Mouse (Mus musculus) CH12.LX (cell line): ENCODE measurements around the gene Arhgef17. TPM values are rescaled to one million over a fixed set of nuclear protein-coding genes. Genes with fewer than 3 reads are reported as not detected.

Source experiments
- DNase-seq: peaks from one replicate; pipeline ENCODE4 v3.0.0-alpha.2; 2013; ENCODE audit errors: extremely low read depth
- H3K27ac ChIP-seq: 2 replicates; pipeline ENCODE4 v1.5.1; 2012; ENCODE audit warnings: low read depth, mild to moderate bottlenecking, control low read depth, moderate library complexity; ENCODE audit not compliant: insufficient read depth
- H3K27me3 ChIP-seq: replicated peaks from 2 replicates; pipeline ENCODE3; 2012; ENCODE audit warnings: inconsistent platforms
- H3K36me3 ChIP-seq, 2 experiments: replicated peaks in 1 of 2; 2 replicates each; pipeline versions ENCODE3 to v1.6.1; 2012; ENCODE audit warnings: inconsistent platforms in 1 of 2, low read length in 1 of 2, mild to moderate bottlenecking in 1 of 2, mixed read lengths in 1 of 2, moderate library complexity in 1 of 2; ENCODE audit not compliant: control insufficient read depth in 1 of 2, insufficient read depth in 1 of 2
- H3K4me1 ChIP-seq, 2 experiments: 2 replicates each; pipeline ENCODE4 v1.6.1; 2012; ENCODE audit warnings: inconsistent platforms in 1 of 2, moderate library complexity in 1 of 2; ENCODE audit not compliant: insufficient read depth in 2 of 2, control insufficient read depth in 1 of 2
- H3K4me2 ChIP-seq: 2 replicates; pipeline ENCODE4 v1.6.1; 2012; ENCODE audit warnings: low read depth, mild to moderate bottlenecking, control low read depth; ENCODE audit not compliant: poor library complexity, insufficient read depth, severe bottlenecking
- H3K4me3 ChIP-seq, 3 experiments: fragments of 150-350 bp in 1 of 3; sonication (generic) in 1 of 3; replicated peaks in 1 of 3; 2 replicates each; pipeline versions ENCODE3 to v1.5.1; 2011 to 2012; ENCODE audit warnings: low read depth in 2 of 3, low read length in 2 of 3, mild to moderate bottlenecking in 2 of 3, moderate library complexity in 2 of 3, control low read depth in 1 of 3, improper control_type of control experiment in 1 of 3, inconsistent platforms in 1 of 3, mixed read lengths in 1 of 3; ENCODE audit not compliant: poor library complexity in 1 of 3
- H3K79me2 ChIP-seq: replicated peaks from 2 replicates; pipeline ENCODE4 v1.6.1; 2012; ENCODE audit warnings: mild to moderate bottlenecking, moderate library complexity; ENCODE audit not compliant: control insufficient read depth, poor library complexity, insufficient read depth, severe bottlenecking; ENCODE audit errors: extremely low read depth
- H3K9ac ChIP-seq: 2 replicates; pipeline ENCODE4 v1.6.1; 2012; ENCODE audit warnings: low read depth, mild to moderate bottlenecking, control low read depth, moderate library complexity; ENCODE audit not compliant: insufficient read depth
- H3K9me3 ChIP-seq: replicated peaks from 2 replicates; pipeline ENCODE3; 2012; ENCODE audit warnings: low read length, inconsistent platforms, mixed read lengths
- CHD1 ChIP-seq: IDR thresholded peaks from 2 replicates; pipeline ENCODE4 v1.6.1; 2012; ENCODE audit warnings: low read depth, low read length, improper control_type of control experiment, inconsistent platforms
- E2F4 ChIP-seq: IDR thresholded peaks from 2 replicates; pipeline ENCODE4 v1.6.1; 2011; ENCODE audit warnings: low read depth, low read length, improper control_type of control experiment; ENCODE audit not compliant: insufficient replicate concordance
- ELF1 ChIP-seq: IDR thresholded peaks from 2 replicates; pipeline ENCODE4 v1.6.1; 2014; ENCODE audit warnings: low read depth, mild to moderate bottlenecking, inconsistent platforms, low read length, improper control_type of control experiment
- ETS1 ChIP-seq: conservative IDR thresholded peaks from 2 replicates; pipeline ENCODE4 v1.6.1; 2012; ENCODE audit warnings: low read depth, mild to moderate bottlenecking, inconsistent platforms, low read length, improper control_type of control experiment, moderate library complexity
- GABPA ChIP-seq: IDR thresholded peaks from 2 replicates; pipeline ENCODE4 v1.6.1; 2012; ENCODE audit warnings: low read depth, low read length, improper control_type of control experiment, inconsistent platforms; ENCODE audit not compliant: insufficient replicate concordance
- HCFC1 ChIP-seq: IDR thresholded peaks from 2 replicates; pipeline ENCODE4 v1.6.1; 2012; ENCODE audit warnings: low read depth, mild to moderate bottlenecking, inconsistent platforms, low read length, improper control_type of control experiment
- KAT2A ChIP-seq: IDR thresholded peaks from 2 replicates; pipeline ENCODE4 v1.6.1; 2012; ENCODE audit warnings: low read length, improper control_type of control experiment, inconsistent platforms; ENCODE audit not compliant: insufficient replicate concordance
- MAZ ChIP-seq: IDR thresholded peaks from 2 replicates; pipeline ENCODE4 v1.6.1; 2012; ENCODE audit warnings: low read depth, mild to moderate bottlenecking, inconsistent platforms, low read length, improper control_type of control experiment, moderate library complexity
- PAX5 ChIP-seq: IDR thresholded peaks from 2 replicates; pipeline ENCODE4 v1.6.1; 2012; ENCODE audit warnings: low read length, inconsistent platforms, mixed read lengths
- POLR2A ChIP-seq: IDR thresholded peaks from 2 replicates; pipeline ENCODE4 v1.6.1; 2011; ENCODE audit warnings: low read depth, mild to moderate bottlenecking, improper control_type of control experiment, low read length
- SMC3 ChIP-seq: IDR thresholded peaks from 2 replicates; pipeline ENCODE4 v1.6.1; 2011; ENCODE audit warnings: low read depth, low read length, improper control_type of control experiment
- TBP ChIP-seq: conservative IDR thresholded peaks from 2 replicates; pipeline ENCODE4 v1.6.1; 2011; ENCODE audit warnings: low read depth, low read length, improper control_type of control experiment
- TCF12 ChIP-seq: IDR thresholded peaks from 2 replicates; pipeline ENCODE4 v1.6.1; 2014; ENCODE audit warnings: low read depth, mild to moderate bottlenecking, inconsistent platforms, low read length, improper control_type of control experiment
- UBTF ChIP-seq: IDR thresholded peaks from 2 replicates; pipeline ENCODE4 v1.6.1; 2012; ENCODE audit warnings: low read depth, mild to moderate bottlenecking, inconsistent platforms, low read length, improper control_type of control experiment, moderate library complexity
- USF2 ChIP-seq: conservative IDR thresholded peaks from 2 replicates; pipeline ENCODE4 v1.6.1; 2011; ENCODE audit warnings: low read depth, low read length, improper control_type of control experiment
- ZKSCAN1 ChIP-seq: IDR thresholded peaks from 2 replicates; pipeline ENCODE4 v1.6.1; 2012; ENCODE audit warnings: low read depth, inconsistent platforms, low read length, improper control_type of control experiment, borderline replicate concordance
- ZMIZ1 ChIP-seq: IDR thresholded peaks from 2 replicates; pipeline ENCODE4 v1.6.1; 2012; ENCODE audit warnings: low read depth, mild to moderate bottlenecking, inconsistent platforms, low read length, improper control_type of control experiment
- ZNF384 ChIP-seq: IDR thresholded peaks from 2 replicates; pipeline ENCODE4 v1.6.1; 2012; ENCODE audit warnings: low read depth, low read length, improper control_type of control experiment, inconsistent platforms
- dilution Hi-C: fragments of 300-500 bp; cut with MboI; formaldehyde crosslinking; loops from 2 replicates; pipeline ENCODE4 v1.14.3; 2020; ENCODE audit warnings: low sequenced_read_pairs; ENCODE audit not compliant: extremely low pct_unique_long_range_greater_than_20kb, extremely low pct_ligation_motif_present
- in situ Hi-C: fragments of 300-500 bp; cut with MboI; formaldehyde crosslinking; loops from 3 replicates; pipeline ENCODE4 v1.14.3; 2019; ENCODE audit warnings: low sequenced_read_pairs, low pct_ligation_motif_present, low pct_unique_long_range_greater_than_20kb, mixed read lengths
- polyA plus RNA-seq: library from polyadenylated mRNA; unstranded; fragments of >175 nt; gene quantifications from 2 replicates; pipeline ENCODE4 v1.2.1, GENCODE M21; 2012; ENCODE audit warnings: low read depth; ENCODE audit not compliant: insufficient read length
- total RNA-seq, 2 experiments: library from RNA; depleted of rRNA; stranded (reverse); fragments of 300-350 nt in 1 of 2; fragments of >200 nt in 1 of 2; gene quantifications; 2 replicates each; pipeline ENCODE4 v1.2.3; 2012 to 2014

Arhgef17 gene
- total and polyA plus RNA-seq, 3 experiments, result 2.3 to 6.7 (median 5.6) TPM

- in situ Hi-C loops, result loop anchor here (10.0 kb wide), 1 partner anchor 585 kb away; no protein-coding TSS in a partner anchor
- Histone ChIP-seq H3K36me3 (no peaks in the 10 kb centered on the region), H3K27ac (no peak overlapping the region), H3K79me2 (no peaks in the 10 kb centered on the region), H3K4me1 (peaks cover 14 to 34% of the 10 kb centered on the region in 2 experiments), H3K9ac (no peak overlapping the region), H3K4me2 (no peak overlapping the region), H3K4me3 (no peak overlapping the region), H3K27me3 (peaks cover 9% of the 10 kb centered on the region), H3K9me3 (no peaks in the 10 kb centered on the region)
- TF ChIP-seq TCF12, result no peak
- TF ChIP-seq KAT2A, result no peak
- no peak for TF ChIP-seq CHD1
- TF ChIP-seq GABPA, result no peak
- no peak for TF ChIP-seq E2F4
- no peak for TF ChIP-seq UBTF
- TF ChIP-seq MAZ, result no peak
- no peak for TF ChIP-seq TBP
- no peak for TF ChIP-seq HCFC1
- TF ChIP-seq USF2, result no peak
- no peak for TF ChIP-seq ETS1
- no peak for TF ChIP-seq POLR2A
- TF ChIP-seq SMC3, result no peak
- dilution Hi-C loops, result no loop called here
- DNase-seq, result no peak
Measured at GRCm38 (mm10) chr7:100919809-100920107, 12.1 kb downstream of the Arhgef17 start.

- Histone ChIP-seq H3K4me3 (no peak overlapping the region), H3K9ac (no peak overlapping the region), H3K27me3 (peaks cover 4% of the 10 kb centered on the region), H3K9me3 (no peaks in the 10 kb centered on the region), H3K79me2 (no peaks in the 10 kb centered on the region), H3K4me1 (peaks cover 14 to 34% of the 10 kb centered on the region in 2 experiments), H3K36me3 (no peaks in the 10 kb centered on the region), H3K27ac (no peak overlapping the region), H3K4me2 (no peak overlapping the region)
- TF ChIP-seq TCF12 (no peak), ZKSCAN1 (no peak), ZNF384 (no peak), ELF1 (no peak), ZMIZ1 (no peak), PAX5 (no peak)
- in situ Hi-C loops, result loop anchor here (10.0 kb wide), 1 partner anchor 586 kb away; no protein-coding TSS in a partner anchor
- no peak for DNase-seq
- dilution Hi-C loops, result no loop called here
Measured at GRCm38 (mm10) chr7:100919006-100919808, 12.7 kb downstream of the Arhgef17 start.
